Mouse (Mus musculus) regulatory T cell (primary cell): Measurements from ENCODE around the gene Arpc5.

Experiments used
- in situ Hi-C: fragments of 300-600 bp; cut with MboI, MseI; formaldehyde crosslinking; loops from one replicate; pipeline ENCODE4 v1.15.1; 2025; ENCODE audit warnings: high pct_unique_total_duplicates

The Arpc5 gene

DNA sequence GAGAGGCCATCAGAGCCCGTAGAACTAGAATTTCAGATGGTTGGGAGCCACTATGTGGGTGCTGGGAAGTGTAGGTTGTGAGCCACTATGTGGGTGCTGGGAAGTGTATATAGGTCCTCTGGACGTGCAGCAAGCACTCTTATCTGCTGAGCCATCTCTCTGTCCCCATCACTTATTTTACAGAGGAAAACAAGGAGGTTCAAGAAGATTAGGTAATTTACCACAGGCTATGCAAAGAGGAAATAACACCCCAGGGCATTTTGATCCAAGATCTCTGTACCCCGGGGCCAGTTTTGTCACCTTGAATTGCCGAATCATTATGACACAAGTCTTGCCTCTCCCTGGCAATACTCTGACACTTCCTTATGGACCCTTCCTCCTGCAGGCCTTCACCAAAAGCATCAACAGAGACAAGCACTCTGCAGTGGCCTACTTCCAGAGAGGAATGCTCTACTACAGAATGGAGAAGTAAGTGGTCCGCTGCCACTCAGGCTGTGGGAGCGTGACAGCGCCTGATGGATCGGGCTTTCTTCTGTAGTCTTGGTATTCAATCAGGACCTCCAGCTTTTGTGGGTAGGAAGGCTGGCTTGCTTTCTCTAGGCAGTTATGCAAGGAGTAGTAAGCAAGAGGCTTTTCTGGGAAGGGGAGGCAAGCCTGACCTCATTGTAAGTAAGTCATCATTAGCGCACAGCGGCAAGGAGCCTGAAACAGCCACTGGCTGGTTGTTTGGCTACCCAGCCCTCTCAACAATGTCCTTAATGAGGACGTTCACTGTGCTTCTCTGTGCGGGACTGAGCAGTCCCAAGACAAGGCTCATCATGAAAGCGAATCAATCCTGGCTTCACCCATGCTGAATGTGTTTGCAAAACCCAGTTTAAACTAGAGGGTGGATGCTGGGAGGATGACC is 44.4 kb downstream of the Arpc5 start:
- in situ Hi-C loops = no loop called here

DNA sequence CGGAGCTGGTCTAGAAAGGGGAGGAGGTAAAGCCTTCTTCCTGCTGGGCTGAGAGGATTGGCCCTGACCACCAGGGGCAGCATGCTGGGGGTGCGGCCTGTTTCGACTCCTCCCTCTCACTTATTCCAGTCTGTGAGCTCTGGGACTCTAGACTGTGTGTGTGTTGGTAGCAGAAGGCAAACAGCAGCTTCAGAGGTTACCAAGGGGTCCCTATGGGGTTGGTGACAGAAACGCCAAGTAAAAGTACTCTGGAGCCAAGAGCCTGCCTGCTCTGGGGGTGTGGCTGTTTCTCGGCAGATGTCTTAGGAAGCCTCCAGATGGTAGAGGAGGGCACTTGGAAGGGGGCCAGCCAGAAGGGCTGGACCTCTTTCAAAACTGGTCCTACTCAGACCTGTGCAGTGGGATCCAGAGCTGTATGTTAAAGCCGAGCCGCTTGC is 48.9 kb downstream of the Arpc5 start:
- in situ Hi-C loops = no loop called here

DNA sequence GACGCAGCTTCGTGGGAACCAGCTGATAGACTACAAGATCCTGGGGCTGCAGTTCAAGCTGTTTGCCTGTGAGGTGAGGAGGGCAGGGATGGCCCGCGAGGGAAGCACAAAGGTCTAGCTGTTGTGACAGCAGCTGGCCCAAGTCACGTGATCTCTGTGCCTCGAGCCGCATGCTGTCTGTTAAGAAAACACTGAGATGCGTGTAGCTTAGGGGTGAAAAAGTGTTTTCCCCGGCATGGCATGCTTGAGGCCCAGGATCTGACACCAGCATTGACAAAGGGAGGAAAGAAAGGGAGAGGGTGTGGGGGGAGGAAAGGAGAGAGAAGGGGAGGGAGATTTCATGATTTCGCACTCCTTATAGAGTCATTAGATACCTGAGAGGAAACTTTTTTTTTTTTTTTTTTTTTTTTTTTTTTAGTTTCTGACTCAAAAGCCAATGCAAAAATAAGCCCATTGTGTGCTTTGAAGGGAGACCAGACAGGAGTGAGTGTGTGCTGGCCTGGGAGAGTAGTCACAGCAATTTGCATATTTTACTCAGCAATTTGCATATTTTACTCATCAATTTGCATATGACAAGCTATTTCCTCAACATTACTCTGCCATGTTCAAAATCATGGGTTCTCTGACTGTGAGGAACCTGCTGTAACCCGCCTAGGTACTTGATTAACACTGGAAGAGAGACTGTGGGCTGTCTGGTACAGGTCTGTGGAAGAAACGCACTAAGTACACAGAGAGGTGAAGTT is 50.9 kb downstream of the Arpc5 start:
- in situ Hi-C loops = no loop called here

- in situ Hi-C loops = no loop called here
These were observed 51.5 kb downstream of the Arpc5 start for GRCm38 (mm10) chr1:152817794-152818193.

- in situ Hi-C loops = no loop called here
These were observed 53.2 kb downstream of the Arpc5 start for GRCm38 (mm10) chr1:152819558-152819957.

DNA sequence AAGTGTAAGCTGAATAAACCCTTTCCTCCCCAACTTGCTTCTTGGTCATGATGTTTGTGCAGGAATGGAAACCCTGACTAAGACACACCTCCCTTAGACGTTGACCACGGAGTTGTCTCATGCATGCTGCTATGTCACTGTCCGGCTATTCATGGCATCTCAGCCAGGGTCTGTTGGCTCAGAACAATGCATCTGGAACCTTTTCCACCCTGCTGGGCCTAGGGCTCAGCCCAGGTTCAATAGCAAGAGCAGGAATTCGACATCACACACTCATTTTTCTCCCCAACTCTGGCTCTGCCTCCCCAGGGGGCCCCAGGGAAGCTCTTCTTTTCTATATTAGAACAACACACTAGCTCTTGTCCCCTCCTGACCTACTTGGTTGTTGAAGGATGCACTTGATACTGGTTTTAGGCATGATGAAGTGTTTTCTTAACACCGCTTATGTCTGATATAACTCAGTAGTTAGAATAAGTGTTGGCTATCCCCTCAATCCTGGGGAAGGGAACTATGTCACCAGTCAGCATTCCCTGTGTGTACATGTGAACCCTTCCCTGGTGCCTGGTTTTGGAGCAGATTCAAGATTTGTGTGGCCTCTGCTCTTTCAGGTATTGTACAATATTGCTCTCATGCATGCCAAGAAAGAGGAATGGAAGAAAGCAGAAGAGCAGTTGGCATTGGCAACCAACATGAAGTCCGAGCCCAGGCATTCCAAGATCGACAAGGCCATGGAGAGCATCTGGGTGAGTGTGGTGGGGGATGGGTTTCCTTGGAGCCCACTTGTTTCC is 54.8 kb downstream of the Arpc5 start:
- in situ Hi-C loops = no loop called here

DNA sequence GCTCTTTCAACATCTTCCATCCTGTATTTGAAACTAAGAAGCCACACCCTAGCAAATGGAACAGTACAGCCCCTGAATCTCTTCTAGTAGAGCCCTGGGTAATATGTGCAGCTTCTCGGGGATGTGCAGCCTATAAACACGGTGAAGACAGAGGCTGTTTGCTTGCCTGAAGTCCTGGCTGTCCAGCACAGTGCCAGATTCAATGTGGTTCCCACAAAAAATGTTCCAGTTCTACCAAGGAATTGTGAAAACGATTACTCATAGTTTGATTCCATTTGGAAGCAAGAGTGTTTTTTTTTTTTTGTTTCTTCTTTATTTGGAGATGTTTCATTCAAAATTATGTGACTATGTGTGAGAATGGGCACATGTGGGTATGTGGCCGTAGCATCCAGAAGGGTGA is 55.4 kb downstream of the Arpc5 start:
- in situ Hi-C loops = no loop called here

GRCm38 (mm10) chr1:152824206-152824605 is 57.9 kb downstream of the Arpc5 start:
- in situ Hi-C loops = no loop called here
